Mouse (Mus musculus): ENCODE measurements around the gene Plg.

DNA sequence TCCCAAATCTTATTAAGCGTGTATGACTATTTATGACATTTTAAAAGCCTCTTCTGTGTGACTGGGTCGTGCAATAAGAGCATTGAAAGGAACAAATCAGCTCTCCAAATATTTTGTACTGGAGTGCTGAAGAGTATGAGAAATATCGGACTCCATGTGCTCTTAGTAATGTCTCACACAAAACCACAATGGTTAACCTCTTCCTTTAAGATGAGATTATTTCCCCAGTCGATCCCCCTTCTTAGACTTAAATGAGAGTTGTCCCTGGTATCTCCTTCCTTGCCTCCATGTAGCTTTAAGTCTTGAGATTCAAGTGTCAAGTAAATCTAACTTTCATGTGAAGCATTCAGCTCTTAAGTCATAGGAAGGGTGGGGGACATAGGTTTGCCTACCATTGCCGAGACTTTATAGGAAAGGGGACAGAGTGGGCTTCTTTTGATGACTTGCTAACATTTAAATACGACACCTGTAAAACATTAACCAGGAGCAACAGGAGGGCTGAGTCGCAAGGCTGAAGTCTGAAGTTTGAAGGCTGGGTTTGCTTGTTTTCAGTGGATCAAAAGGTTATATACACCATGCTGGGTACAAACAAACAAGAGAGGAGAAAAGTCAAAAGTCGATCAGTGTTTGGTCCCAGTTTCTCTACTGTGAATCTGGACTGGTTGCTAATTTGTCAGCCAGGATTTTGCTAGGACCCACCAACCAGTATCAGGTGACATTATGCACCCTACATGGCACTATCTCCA, 6.8 kb downstream of the Plg start:
- TF ChIP-seq POLR2A (IDR thresholded peaks at IDR 0.05; ENCODE audit: borderline replicate concordance, low read depth, low read length) (no peak), CTCF (IDR thresholded peaks at IDR 0.05; ENCODE audit: low read depth, low read length) (no peak)

All from bone marrow macrophage, adult 2 months (primary cell).